Mouse (Mus musculus): ENCODE data around the gene Lrrc28. TPM values are rescaled to one million over a fixed set of nuclear protein-coding genes. Genes with fewer than 3 reads are reported as not detected.

The Lrrc28 gene
- total and polyA plus RNA-seq, 3 experiments = 8.9 to 41.2 (median 16.6) TPM

DNA sequence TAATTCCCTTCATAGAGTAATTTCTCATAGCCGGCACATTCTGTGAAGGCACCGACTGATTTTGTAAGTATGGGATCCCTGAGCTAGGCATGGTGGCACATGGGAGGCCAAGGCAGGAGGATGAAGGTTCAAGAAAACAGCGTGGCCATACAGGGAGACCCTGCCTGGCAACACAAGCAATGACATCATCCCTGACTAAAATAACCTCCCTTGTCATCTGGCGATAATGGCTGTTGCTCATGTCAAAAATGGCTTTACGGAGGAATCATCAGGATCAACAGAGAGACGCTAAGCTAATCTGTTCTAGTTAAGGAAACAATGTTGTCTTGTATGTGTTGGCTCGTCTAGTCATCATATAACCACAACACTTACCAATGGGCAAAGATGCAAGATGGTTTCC lies 85.6 kb downstream of the Lrrc28 start:
- Histone ChIP-seq H3K36me3 (replicated peaks) (peaks cover 12% of the 10 kb centered on the region), H3K9me3 (replicated peaks) (no peaks in the 10 kb centered on the region), H3K27me3 (ENCODE audit: insufficient read depth, low read length) (no peaks in the 10 kb centered on the region), H3K4me3 (ENCODE audit: low read depth, low read length) (no peak overlapping the region), H3K4me1 (ENCODE audit: insufficient read depth, low read depth, low read length) (no peaks in the 10 kb centered on the region)
- no peak for ATAC-seq (ENCODE audit: extremely low read depth, insufficient number of reproducible peaks, low FRiP score, poor library complexity, severe bottlenecking)
- TF ChIP-seq CTCF (IDR thresholded peaks at IDR 0.05; ENCODE audit: low read depth, low read length) (no peak), GATA2 (IDR thresholded peaks at IDR 0.05; ENCODE audit: borderline replicate concordance, low read depth, low read length) (no peak), GATA1 (IDR thresholded peaks at IDR 0.05; ENCODE audit: borderline replicate concordance, low read length) (no peak), POLR2AphosphoS5 (IDR thresholded peaks at IDR 0.05; ENCODE audit: insufficient replicate concordance, low read depth, low read length) (no peak), TAL1 (conservative IDR thresholded peaks at IDR 0.05; ENCODE audit: low read depth, low read length) (no peak)
- DNase-seq (ENCODE audit: low spot score) = no peak

DNA sequence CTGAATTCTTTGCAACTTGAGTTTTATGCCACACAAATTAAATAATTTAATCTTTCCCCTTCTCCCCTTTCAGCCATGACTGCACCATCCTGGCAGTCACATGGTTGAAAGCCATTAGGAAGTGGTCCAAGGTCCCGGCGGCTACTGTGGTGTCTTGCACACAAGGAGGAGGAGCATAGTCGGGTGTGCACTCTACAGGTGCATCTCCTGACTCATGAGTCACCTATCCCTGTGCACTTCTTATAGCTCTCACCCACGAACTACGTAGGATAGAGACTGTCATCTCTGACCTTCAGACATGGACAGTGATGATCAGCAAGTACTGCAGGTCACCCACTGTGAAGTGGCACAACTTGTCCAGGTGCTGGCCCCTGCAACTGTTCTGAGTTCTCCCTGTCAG lies 86.8 kb downstream of the Lrrc28 start:
- Histone ChIP-seq H3K27me3 (ENCODE audit: insufficient read depth, low read length) (no peaks in the 10 kb centered on the region), H3K4me3 (ENCODE audit: low read depth, low read length) (no peak overlapping the region), H3K9me3 (replicated peaks) (no peaks in the 10 kb centered on the region), H3K36me3 (replicated peaks) (peaks cover 12% of the 10 kb centered on the region), H3K4me1 (ENCODE audit: insufficient read depth, low read depth, low read length) (no peaks in the 10 kb centered on the region)
- no peak for ATAC-seq (ENCODE audit: extremely low read depth, insufficient number of reproducible peaks, low FRiP score, poor library complexity, severe bottlenecking)
- DNase-seq (ENCODE audit: low spot score) = no peak
- TF ChIP-seq POLR2AphosphoS5 (IDR thresholded peaks at IDR 0.05; ENCODE audit: insufficient replicate concordance, low read depth, low read length) = no peak
- TF ChIP-seq GATA2 (IDR thresholded peaks at IDR 0.05; ENCODE audit: borderline replicate concordance, low read depth, low read length) = no peak
- TF ChIP-seq GATA1 (IDR thresholded peaks at IDR 0.05; ENCODE audit: borderline replicate concordance, low read length) = no peak
- TF ChIP-seq TAL1 (conservative IDR thresholded peaks at IDR 0.05; ENCODE audit: low read depth, low read length) = no peak
- no peak for TF ChIP-seq CTCF (IDR thresholded peaks at IDR 0.05; ENCODE audit: low read depth, low read length)

DNA sequence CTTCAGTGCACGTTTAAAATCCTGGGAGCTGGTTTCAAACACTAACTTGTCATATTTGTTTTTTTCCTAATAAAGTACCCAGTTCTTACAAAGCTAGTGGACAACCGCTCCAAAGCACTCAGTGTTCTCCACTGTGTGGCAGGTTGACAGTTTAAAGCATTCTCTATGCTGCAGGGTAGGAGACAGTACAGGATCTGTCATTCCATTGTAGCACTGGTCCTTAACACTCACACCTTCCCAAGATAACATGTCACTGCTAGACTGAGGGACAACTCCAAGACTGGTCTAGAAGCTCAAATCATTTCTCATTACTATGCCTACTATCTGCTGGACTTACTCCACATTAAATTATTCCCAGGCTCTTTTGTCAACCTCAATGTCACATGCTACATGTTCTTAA lies 90.2 kb downstream of the Lrrc28 start:
- no peaks in the 10 kb centered on the region for H3K27me3 ChIP-seq (ENCODE audit: insufficient read depth, low read length)
- no peak for ATAC-seq (ENCODE audit: extremely low read depth, insufficient number of reproducible peaks, low FRiP score, poor library complexity, severe bottlenecking)
- no peak for TF ChIP-seq TAL1 (conservative IDR thresholded peaks at IDR 0.05; ENCODE audit: low read depth, low read length)
- no peak for TF ChIP-seq CTCF (IDR thresholded peaks at IDR 0.05; ENCODE audit: low read depth, low read length)
- TF ChIP-seq GATA2 (IDR thresholded peaks at IDR 0.05; ENCODE audit: borderline replicate concordance, low read depth, low read length) = no peak
- no peak for TF ChIP-seq POLR2AphosphoS5 (IDR thresholded peaks at IDR 0.05; ENCODE audit: insufficient replicate concordance, low read depth, low read length)
- TF ChIP-seq GATA1 (IDR thresholded peaks at IDR 0.05; ENCODE audit: borderline replicate concordance, low read length) = no peak
- DNase-seq (ENCODE audit: low spot score) = no peak
- H3K4me3 ChIP-seq (ENCODE audit: low read depth, low read length) = no peak overlapping the region
- H3K36me3 ChIP-seq (replicated peaks) = peaks cover 12% of the 10 kb centered on the region
- H3K9me3 ChIP-seq (replicated peaks) = no peaks in the 10 kb centered on the region
- H3K4me1 ChIP-seq (ENCODE audit: insufficient read depth, low read depth, low read length) = no peaks in the 10 kb centered on the region

DNA sequence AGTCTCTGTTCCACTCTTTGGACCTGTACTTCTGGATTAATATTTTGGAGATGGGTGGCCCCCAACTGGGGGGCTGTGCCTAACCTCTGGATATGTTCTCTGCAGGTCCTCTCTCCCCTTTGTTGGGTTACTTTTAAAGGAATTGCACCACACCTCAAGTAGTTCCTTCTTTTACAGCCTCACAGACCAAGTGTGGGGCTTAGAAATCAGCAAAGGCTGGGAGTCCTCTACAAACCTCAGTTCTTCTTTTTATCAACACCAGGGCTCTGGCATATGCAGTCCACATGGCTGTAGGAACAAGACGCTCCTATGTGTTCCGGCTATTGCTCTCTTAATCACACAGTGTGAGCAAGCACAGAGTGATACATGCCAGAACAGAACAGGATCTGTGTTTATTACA lies 93.8 kb downstream of the Lrrc28 start:
- no peak for TF ChIP-seq GATA2 (IDR thresholded peaks at IDR 0.05; ENCODE audit: borderline replicate concordance, low read depth, low read length)
- TF ChIP-seq CTCF (IDR thresholded peaks at IDR 0.05; ENCODE audit: low read depth, low read length) = no peak
- TF ChIP-seq POLR2AphosphoS5 (IDR thresholded peaks at IDR 0.05; ENCODE audit: insufficient replicate concordance, low read depth, low read length) = no peak
- no peak for TF ChIP-seq GATA1 (IDR thresholded peaks at IDR 0.05; ENCODE audit: borderline replicate concordance, low read length)
- no peak for TF ChIP-seq TAL1 (conservative IDR thresholded peaks at IDR 0.05; ENCODE audit: low read depth, low read length)
- Histone ChIP-seq H3K27me3 (ENCODE audit: insufficient read depth, low read length) (no peaks in the 10 kb centered on the region), H3K4me1 (ENCODE audit: insufficient read depth, low read depth, low read length) (peaks cover 3% of the 10 kb centered on the region), H3K4me3 (ENCODE audit: low read depth, low read length) (no peak overlapping the region), H3K36me3 (replicated peaks) (no peaks in the 10 kb centered on the region), H3K9me3 (replicated peaks) (no peaks in the 10 kb centered on the region)
- no peak for DNase-seq (ENCODE audit: low spot score)
- ATAC-seq (ENCODE audit: extremely low read depth, insufficient number of reproducible peaks, low FRiP score, poor library complexity, severe bottlenecking) = no peak

DNA sequence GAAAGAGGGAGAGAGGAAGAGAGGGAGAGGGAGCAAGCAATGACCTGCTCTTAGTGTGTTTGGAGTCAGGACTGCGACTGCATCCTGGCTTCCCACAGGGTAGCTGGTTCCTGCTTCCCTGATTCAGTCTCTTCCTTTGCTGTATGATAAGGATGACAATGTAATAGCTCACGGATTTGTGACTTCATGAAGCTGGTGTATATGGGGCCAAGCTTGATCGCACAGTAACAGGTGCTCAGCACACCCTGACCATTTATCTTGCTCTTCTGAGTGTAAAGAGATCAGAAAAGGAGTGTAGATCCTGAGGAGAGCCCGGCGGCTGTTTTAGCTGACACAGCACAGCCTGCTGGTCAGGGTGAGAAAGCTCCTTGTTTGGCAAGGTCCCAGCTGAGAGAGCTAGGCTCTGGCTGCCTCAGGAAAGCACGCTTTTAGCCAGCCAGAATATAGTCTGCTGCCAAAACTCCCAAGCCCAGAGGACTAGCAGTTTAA lies 96.0 kb downstream of the Lrrc28 start:
- Histone ChIP-seq H3K27me3 (ENCODE audit: insufficient read depth, low read length) (no peaks in the 10 kb centered on the region), H3K4me1 (ENCODE audit: insufficient read depth, low read depth, low read length) (peaks cover 5% of the 10 kb centered on the region), H3K9me3 (replicated peaks) (no peaks in the 10 kb centered on the region), H3K36me3 (replicated peaks) (no peaks in the 10 kb centered on the region), H3K4me3 (ENCODE audit: low read depth, low read length) (no peak overlapping the region)
- no peak for TF ChIP-seq GATA1 (IDR thresholded peaks at IDR 0.05; ENCODE audit: borderline replicate concordance, low read length)
- TF ChIP-seq GATA2 (IDR thresholded peaks at IDR 0.05; ENCODE audit: borderline replicate concordance, low read depth, low read length) = no peak
- TF ChIP-seq TAL1 (conservative IDR thresholded peaks at IDR 0.05; ENCODE audit: low read depth, low read length) = no peak
- no peak for TF ChIP-seq POLR2AphosphoS5 (IDR thresholded peaks at IDR 0.05; ENCODE audit: insufficient replicate concordance, low read depth, low read length)
- TF ChIP-seq CTCF (IDR thresholded peaks at IDR 0.05; ENCODE audit: low read depth, low read length) = no peak
- ATAC-seq (ENCODE audit: extremely low read depth, insufficient number of reproducible peaks, low FRiP score, poor library complexity, severe bottlenecking) = no peak
- DNase-seq (ENCODE audit: low spot score) = no peak

DNA sequence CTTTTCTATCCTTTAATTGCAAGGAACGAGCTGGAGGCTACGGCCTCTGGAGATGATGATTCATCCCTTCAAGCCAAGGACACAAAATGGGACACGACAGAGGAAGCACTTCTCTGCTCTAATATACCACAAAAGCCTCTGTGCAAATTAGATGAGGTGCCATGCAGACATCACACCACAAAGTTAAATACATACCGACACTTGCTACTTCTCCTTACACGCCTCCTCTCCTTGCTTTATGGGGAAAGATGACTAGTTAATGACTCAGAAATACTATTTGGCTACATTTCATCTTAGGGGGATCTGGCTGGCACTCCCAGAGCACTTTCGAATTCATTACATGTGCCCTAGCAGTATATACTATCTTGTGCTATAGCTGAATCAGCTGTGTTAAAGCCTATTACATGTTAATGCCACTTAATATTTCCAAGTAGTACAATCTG lies 96.4 kb downstream of the Lrrc28 start:
- Histone ChIP-seq H3K4me3 (ENCODE audit: low read depth, low read length) (no peak overlapping the region), H3K9me3 (replicated peaks) (no peaks in the 10 kb centered on the region), H3K27me3 (ENCODE audit: insufficient read depth, low read length) (no peaks in the 10 kb centered on the region), H3K36me3 (replicated peaks) (peaks cover 2% of the 10 kb centered on the region), H3K4me1 (ENCODE audit: insufficient read depth, low read depth, low read length) (peaks cover 5% of the 10 kb centered on the region)
- no peak for ATAC-seq (ENCODE audit: extremely low read depth, insufficient number of reproducible peaks, low FRiP score, poor library complexity, severe bottlenecking)
- DNase-seq (ENCODE audit: low spot score) = no peak
- no peak for TF ChIP-seq GATA1 (IDR thresholded peaks at IDR 0.05; ENCODE audit: borderline replicate concordance, low read length)
- no peak for TF ChIP-seq POLR2AphosphoS5 (IDR thresholded peaks at IDR 0.05; ENCODE audit: insufficient replicate concordance, low read depth, low read length)
- no peak for TF ChIP-seq GATA2 (IDR thresholded peaks at IDR 0.05; ENCODE audit: borderline replicate concordance, low read depth, low read length)
- no peak for TF ChIP-seq TAL1 (conservative IDR thresholded peaks at IDR 0.05; ENCODE audit: low read depth, low read length)
- no peak for TF ChIP-seq CTCF (IDR thresholded peaks at IDR 0.05; ENCODE audit: low read depth, low read length)
